Mouse (Mus musculus): Measurements from ENCODE around the gene Nobox.
A peak's percentile ranks its signal among the peaks of the same experiment; 100 is the strongest.

Gene Nobox

GRCm38 (mm10) chr6:43309454-43309853 lies at the start of gene Nobox:
Nobox (minus strand) TSS chr6:43309554.
- DNase-seq (ENCODE audit: low read depth): no peak

GRCm38 (mm10) chr6:43354562-43355241 lies 45.3 kb upstream of the Nobox start:
- DNase-seq (ENCODE audit: low read depth): peak; percentile 30

- peak; percentile 61 for DNase-seq (ENCODE audit: low read depth)
Observed at GRCm38 (mm10) chr6:43353446-43353845, 44.1 kb upstream of the Nobox start.

GRCm38 (mm10) chr6:43349083-43349482 lies 39.7 kb upstream of the Nobox start:
- no peak for DNase-seq (ENCODE audit: low read depth)

- DNase-seq (ENCODE audit: low read depth): peak; percentile 75
Observed at GRCm38 (mm10) chr6:43347637-43348036, 38.3 kb upstream of the Nobox start.

- DNase-seq (ENCODE audit: low read depth): peak; percentile 63
Observed at GRCm38 (mm10) chr6:43343006-43343405, 33.7 kb upstream of the Nobox start.

- DNase-seq (ENCODE audit: low read depth): peak; percentile 78
Observed at GRCm38 (mm10) chr6:43342386-43342785, 33.0 kb upstream of the Nobox start.

GRCm38 (mm10) chr6:43338804-43339203 lies 29.4 kb upstream of the Nobox start:
- no peak for DNase-seq (ENCODE audit: low read depth)

- DNase-seq (ENCODE audit: low read depth): no peak
Observed at GRCm38 (mm10) chr6:43337491-43337961, 28.2 kb upstream of the Nobox start.

- peak; percentile 75 for DNase-seq (ENCODE audit: low read depth)
Observed at GRCm38 (mm10) chr6:43335619-43336234, 26.4 kb upstream of the Nobox start.

GRCm38 (mm10) chr6:43333479-43333878 lies 24.1 kb upstream of the Nobox start:
- DNase-seq (ENCODE audit: low read depth): peak; percentile 62

GRCm38 (mm10) chr6:43312961-43313656 lies 3.8 kb upstream of the Nobox start:
- DNase-seq (ENCODE audit: low read depth): peak; percentile 31

GRCm38 (mm10) chr6:43312546-43312945 lies 3.2 kb upstream of the Nobox start:
- no peak for DNase-seq (ENCODE audit: low read depth)

- no peak for DNase-seq (ENCODE audit: low read depth)
Observed at GRCm38 (mm10) chr6:43310071-43310470, 717 bp upstream of the Nobox start.

GRCm38 (mm10) chr6:43297508-43297850 lies 11.9 kb downstream of the Nobox start:
- peak; percentile 16 for DNase-seq (ENCODE audit: low read depth)

- peak; percentile 83 for DNase-seq (ENCODE audit: low read depth)
Observed at GRCm38 (mm10) chr6:43296798-43297507, 12.4 kb downstream of the Nobox start.

GRCm38 (mm10) chr6:43295908-43296307 lies 13.4 kb downstream of the Nobox start:
- DNase-seq (ENCODE audit: low read depth): no peak

- DNase-seq (ENCODE audit: low read depth): no peak
Observed at GRCm38 (mm10) chr6:43293175-43293574, 16.2 kb downstream of the Nobox start.

GRCm38 (mm10) chr6:43292471-43293076 lies 16.8 kb downstream of the Nobox start:
- peak; percentile 82 for DNase-seq (ENCODE audit: low read depth)

GRCm38 (mm10) chr6:43292041-43292440 lies 17.3 kb downstream of the Nobox start:
- DNase-seq (ENCODE audit: low read depth): peak; percentile 41

- no peak for DNase-seq (ENCODE audit: low read depth)
Observed at GRCm38 (mm10) chr6:43280481-43280880, 28.9 kb downstream of the Nobox start.

- DNase-seq (ENCODE audit: low read depth): peak; percentile 66
Observed at GRCm38 (mm10) chr6:43278247-43278646, 31.1 kb downstream of the Nobox start.
